27 mouse cellular contexts compared by ENCODE assay signal in genomic region chr10:28459963-28460362, GRCm38 (mm10).
DNase-seq lines count a peak whose midpoint lies in the region; ATAC-seq lines count a peak whose summit lies in the region.
"Had no signal": no experiment of that assay in that cellular context is flagged by ENCODE, and none has a peak within 500 bp of the region (broad histone marks: within the 10 kb centered on the region; RNA-seq: fewer than 3 reads in every experiment).

No protein-coding gene starts in this region.

- no peak overlapping the region for H3K4me3 ChIP-seq in kidney, embryonic 14.5 days (ENCODE audit: low read length)
- H3K4me3 ChIP-seq in liver, embryonic 11.5 days (ENCODE audit: low read depth, low read length), result no peak overlapping the region
- no peak overlapping the region for H3K4me3 ChIP-seq in liver, embryonic 16.5 days (ENCODE audit: low read depth, low read length)
- H3K4me3 ChIP-seq: erythroblast, embryonic 14.5 days; gastrocnemius, adult 2 months; hindbrain, embryonic 13.5 days; kidney, embryonic 15.5 days; limb, embryonic 10.5 days; limb, embryonic 15.5 days; midbrain, embryonic 13.5 days; neural tube, embryonic 13.5 days had no signal

- no peaks in the 10 kb centered on the region for H3K9me3 ChIP-seq in kidney, embryonic 14.5 days (ENCODE audit: control insufficient read depth, low read length)
- no peaks in the 10 kb centered on the region for H3K9me3 ChIP-seq in liver, embryonic 11.5 days (ENCODE audit: control insufficient read depth, low read length)
- H3K9me3 ChIP-seq in liver, embryonic 16.5 days (replicated peaks; ENCODE audit: control insufficient read depth, low read length), result no peaks in the 10 kb centered on the region
- H3K9me3 ChIP-seq: hindbrain, embryonic 13.5 days; kidney, embryonic 15.5 days; limb, embryonic 10.5 days; limb, embryonic 15.5 days; midbrain, embryonic 13.5 days; neural tube, embryonic 13.5 days had no signal

- intact Hi-C loops in heart, postnatal 36 days (cut with DNase I), result no loop called here

- 78% methylated on average over 1 of the region's 1 CpGs for WGBS in kidney, embryonic 14.5 days
- WGBS in liver, embryonic 11.5 days, result 75% methylated on average over 1 of the region's 1 CpGs
- 28% methylated on average over 1 of the region's 1 CpGs for WGBS in liver, embryonic 16.5 days (ENCODE audit: insufficient replicate concordance)

- H3K4me1 ChIP-seq in kidney, embryonic 14.5 days (ENCODE audit: control insufficient read depth, insufficient read depth, low read length), result no peaks in the 10 kb centered on the region
- no peaks in the 10 kb centered on the region for H3K4me1 ChIP-seq in liver, embryonic 11.5 days (replicated peaks; ENCODE audit: control insufficient read depth, insufficient read depth, low read length)
- no peaks in the 10 kb centered on the region for H3K4me1 ChIP-seq in liver, embryonic 16.5 days (ENCODE audit: control insufficient read depth, low read depth, low read length)
- H3K4me1 ChIP-seq: kidney, embryonic 15.5 days; limb, embryonic 10.5 days; limb, embryonic 15.5 days had no signal

- H3K9ac ChIP-seq in kidney, embryonic 14.5 days (ENCODE audit: low read depth, low read length), result no peak overlapping the region
- no peak overlapping the region for H3K9ac ChIP-seq in liver, embryonic 11.5 days (ENCODE audit: low read depth, low read length)
- H3K9ac ChIP-seq in liver, embryonic 16.5 days (ENCODE audit: low read depth, low read length), result no peak overlapping the region
- H3K9ac ChIP-seq: hindbrain, embryonic 13.5 days; kidney, embryonic 15.5 days; limb, embryonic 15.5 days; midbrain, embryonic 13.5 days; neural tube, embryonic 13.5 days had no signal

- no peak for ATAC-seq in kidney, embryonic 14.5 days (ENCODE audit: low FRiP score, low TSS enrichment)
- ATAC-seq in liver, embryonic 11.5 days (replicated peaks; ENCODE audit: low FRiP score), result peak; percentile 56; the same call in 1 of the 2 replicates
- peak; percentile 92 for ATAC-seq in liver, embryonic 16.5 days (ENCODE audit: low read depth)
- ATAC-seq: CD4-positive, CD25-positive, alpha-beta regulatory T cell, adult 4 months; forebrain, embryonic 16.5 days; midbrain, embryonic 13.5 days had no signal

- H3K4me2 ChIP-seq in kidney, embryonic 14.5 days (replicated peaks; ENCODE audit: low read depth, low read length), result no peak overlapping the region
- no peak overlapping the region for H3K4me2 ChIP-seq in liver, embryonic 11.5 days
- no peak overlapping the region for H3K4me2 ChIP-seq in liver, embryonic 16.5 days (ENCODE audit: low read depth, low read length)
- H3K4me2 ChIP-seq: heart, embryonic 11.5 days; hindbrain, embryonic 13.5 days; kidney, embryonic 15.5 days; limb, embryonic 15.5 days; midbrain, embryonic 13.5 days; neural tube, embryonic 13.5 days had no signal

- H3K36me3 ChIP-seq in kidney, embryonic 14.5 days (ENCODE audit: control insufficient read depth, insufficient read depth, low read length), result no peaks in the 10 kb centered on the region
- H3K36me3 ChIP-seq in liver, embryonic 11.5 days (ENCODE audit: control insufficient read depth, insufficient read depth, low read length), result no peaks in the 10 kb centered on the region
- H3K36me3 ChIP-seq in liver, embryonic 16.5 days (ENCODE audit: control insufficient read depth, insufficient read depth), result no peaks in the 10 kb centered on the region
- H3K36me3 ChIP-seq: hindbrain, embryonic 13.5 days; kidney, embryonic 15.5 days; limb, embryonic 10.5 days; limb, embryonic 15.5 days; midbrain, embryonic 13.5 days; neural tube, embryonic 13.5 days had no signal

- peak; percentile 5 to 24 for DNase-seq in kidney, postnatal 36 days
- DNase-seq in liver, embryonic 11.5 days (ENCODE audit: low spot score), result no peak
- no peak for DNase-seq in urinary bladder, postnatal 25 days (ENCODE audit: low spot score)
- DNase-seq in heart, postnatal 36 days, result no peak
- no peak for DNase-seq in Muller cell, postnatal 12 days (ENCODE audit: inconsistent ontology term)
- DNase-seq: adrenal gland, postnatal 25 days; cerebellum, adult 11-12 months; cerebellum, postnatal 14 days; gastrocnemius, adult 2 months; gastrocnemius, postnatal 36 days; heart, adult 18-20 months; heart, postnatal 4 days; kidney, postnatal 4 days; thymus, postnatal 25 days had no signal

- H3K27ac ChIP-seq in kidney, embryonic 14.5 days (ENCODE audit: low read depth, low read length), result no peak overlapping the region
- H3K27ac ChIP-seq in liver, embryonic 11.5 days (ENCODE audit: low read depth, low read length), result no peak overlapping the region
- peak overlapping the region; percentile 49 for H3K27ac ChIP-seq in liver, embryonic 16.5 days (ENCODE audit: low read length)
- H3K27ac ChIP-seq: gastrocnemius, adult 2 months; hindbrain, embryonic 13.5 days; kidney, embryonic 15.5 days; limb, embryonic 10.5 days; limb, embryonic 15.5 days; macrophage; midbrain, embryonic 13.5 days; neural tube, embryonic 13.5 days had no signal

- H3K27me3 ChIP-seq in kidney, embryonic 14.5 days (ENCODE audit: control insufficient read depth, insufficient read depth, low read length), result no peaks in the 10 kb centered on the region
- no peaks in the 10 kb centered on the region for H3K27me3 ChIP-seq in liver, embryonic 11.5 days (replicated peaks; ENCODE audit: control insufficient read depth, insufficient read depth, low read length)
- no peaks in the 10 kb centered on the region for H3K27me3 ChIP-seq in liver, embryonic 16.5 days (ENCODE audit: control insufficient read depth, insufficient read depth, low read depth, low read length)
- H3K27me3 ChIP-seq: hindbrain, embryonic 13.5 days; kidney, embryonic 15.5 days; limb, embryonic 15.5 days; midbrain, embryonic 13.5 days; neural tube, embryonic 13.5 days had no signal

Comparison
In these comparisons a context has a peak if more than half of its experiments do, and no peak if none do; other contexts are left out.
1. DNase-seq: peak in kidney, postnatal 36 days (2 of 2); none in liver, embryonic 11.5 days (single experiment), urinary bladder, postnatal 25 days (single experiment), heart, postnatal 36 days (0 of 2) and Muller cell, postnatal 12 days (single experiment).